Mouse (Mus musculus): ENCODE data around the gene Csgalnact2.

Csgalnact2 gene

DNA sequence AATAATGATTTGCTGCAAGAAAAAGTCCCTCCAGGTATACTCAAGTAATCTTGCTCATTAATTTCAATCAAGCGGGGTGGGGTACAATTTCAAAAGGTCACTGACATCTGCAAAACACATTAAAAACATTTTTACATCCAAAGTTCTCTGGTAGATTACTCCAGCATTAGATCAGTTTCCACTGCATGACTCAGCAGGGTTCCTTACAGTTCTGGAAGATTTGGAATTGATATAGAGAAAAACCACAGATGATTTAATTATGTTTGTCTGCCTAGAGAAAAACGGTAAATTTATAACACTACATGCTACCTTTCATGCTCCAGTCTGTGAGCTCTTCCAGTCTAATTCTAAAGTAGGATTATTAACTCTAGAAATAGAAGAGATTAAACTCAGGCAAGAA, 8.9 kb downstream of the Csgalnact2 start:
- no peak for DNase-seq

DNA sequence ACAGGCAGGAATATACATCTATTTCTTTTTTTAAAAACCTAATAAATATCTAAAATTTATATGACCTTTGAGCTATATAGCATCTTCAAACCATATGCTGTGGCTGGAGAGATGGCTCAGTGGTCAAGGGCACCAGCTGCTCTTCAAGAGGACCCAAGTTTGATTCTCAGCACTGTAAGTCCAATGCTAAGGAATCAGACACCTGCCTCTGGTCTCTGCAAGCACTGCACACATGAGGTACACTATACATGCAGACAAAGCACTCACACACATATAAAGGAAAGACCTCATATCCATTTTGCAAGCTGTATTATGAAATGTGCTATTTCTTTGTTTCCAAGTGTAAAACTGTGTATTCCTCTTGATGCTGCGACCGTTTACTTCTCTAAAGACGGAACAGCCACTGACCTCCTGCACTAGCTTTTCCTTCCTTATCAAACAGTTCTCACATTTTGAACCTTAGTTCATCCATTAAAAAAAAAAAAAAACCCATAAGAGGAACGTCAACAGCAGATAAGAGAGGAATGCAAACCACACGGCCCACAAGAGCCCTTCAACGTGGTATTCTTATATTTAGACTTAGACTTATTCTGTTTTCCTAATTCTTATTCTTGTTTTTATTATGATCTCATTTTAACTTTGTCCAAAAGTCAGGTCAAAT, 11.0 kb downstream of the Csgalnact2 start:
- DNase-seq: no peak

DNA sequence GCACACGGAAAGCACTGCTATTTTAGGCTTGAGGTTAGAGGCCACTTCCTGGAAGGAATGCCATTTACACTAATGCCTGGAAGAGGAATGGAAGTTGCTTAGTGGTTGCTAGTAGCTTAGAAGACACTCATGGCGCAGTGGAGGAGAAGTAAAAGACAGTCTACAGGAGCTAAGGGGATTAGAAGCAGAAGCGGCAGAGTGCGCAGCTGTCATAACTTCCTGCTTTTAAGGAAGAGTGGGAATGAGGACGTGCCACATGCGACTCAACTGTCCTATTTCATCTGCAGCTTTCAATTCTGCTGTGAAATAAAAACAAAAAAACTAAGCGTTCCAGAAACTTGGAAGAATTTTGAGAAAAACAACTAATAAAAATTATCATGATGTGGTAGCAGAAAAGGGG, 11.7 kb downstream of the Csgalnact2 start:
- DNase-seq: no peak

GRCm38 (mm10) chr6:118126577-118126976, 12.4 kb downstream of the Csgalnact2 start:
- no peak for DNase-seq

DNA sequence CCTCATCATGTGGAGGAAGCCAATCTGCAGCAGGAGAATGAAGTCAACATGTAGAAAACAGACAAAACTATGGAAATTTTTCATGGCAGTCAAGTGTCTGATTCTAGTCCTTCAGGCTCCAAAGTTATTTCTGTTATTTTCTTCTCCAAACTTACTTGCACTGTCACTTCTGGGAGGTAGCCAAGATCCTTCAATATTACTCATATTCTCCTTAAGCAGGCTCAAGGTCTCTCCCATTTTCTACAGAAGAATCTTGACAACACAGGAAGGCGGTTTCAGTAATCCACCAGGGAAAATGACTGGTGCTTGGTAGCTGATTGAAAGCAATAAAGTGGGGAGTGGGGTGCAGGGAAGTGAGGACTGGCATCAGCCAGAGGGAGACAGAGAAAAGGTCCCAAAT, 16.2 kb downstream of the Csgalnact2 start:
- no peak for DNase-seq

DNA sequence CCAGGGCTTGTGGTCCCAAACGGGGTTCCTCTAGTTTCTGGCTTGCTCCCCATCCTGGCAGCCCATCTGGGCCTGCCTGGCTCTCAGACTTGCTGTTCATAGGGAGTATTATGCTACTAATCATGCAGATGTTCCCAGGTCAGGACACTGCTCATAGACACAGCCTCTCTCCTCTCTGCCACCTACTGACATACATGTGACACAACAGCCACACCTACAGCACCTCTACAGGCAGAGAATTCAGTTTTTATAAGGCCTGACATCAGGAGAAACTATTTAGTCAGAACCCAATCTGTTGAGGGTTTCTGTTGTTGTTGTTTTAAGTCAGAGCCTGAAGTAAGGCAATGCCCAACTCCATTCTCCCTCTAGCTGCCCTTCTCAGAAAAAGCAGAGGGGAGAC, 27.1 kb downstream of the Csgalnact2 start:
- DNase-seq: no peak

DNA sequence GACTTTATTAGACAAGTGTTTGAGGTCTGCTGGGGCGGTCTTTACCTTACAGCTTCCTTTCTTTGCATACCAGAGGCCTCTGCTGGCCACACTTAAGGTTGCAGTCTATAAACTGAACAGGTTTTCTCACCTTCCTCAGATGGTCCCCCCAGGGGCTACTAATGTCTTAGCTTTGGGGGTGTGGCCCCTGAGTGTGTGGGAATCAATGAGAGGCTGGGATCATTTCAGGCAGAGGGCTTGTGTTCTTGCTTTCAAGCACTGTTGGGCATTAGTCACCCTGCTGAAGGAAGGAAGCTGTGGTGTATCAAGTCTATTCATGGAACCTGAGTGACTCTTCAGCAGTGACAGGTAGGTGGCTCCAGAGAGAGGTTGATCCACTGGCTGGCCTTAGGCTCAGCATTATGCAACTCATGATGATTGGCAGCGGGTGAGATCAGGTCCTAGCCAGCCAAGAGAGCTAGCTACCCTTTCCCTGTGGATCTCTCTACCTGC, 39.6 kb downstream of the Csgalnact2 start:
- no peak for DNase-seq

DNA sequence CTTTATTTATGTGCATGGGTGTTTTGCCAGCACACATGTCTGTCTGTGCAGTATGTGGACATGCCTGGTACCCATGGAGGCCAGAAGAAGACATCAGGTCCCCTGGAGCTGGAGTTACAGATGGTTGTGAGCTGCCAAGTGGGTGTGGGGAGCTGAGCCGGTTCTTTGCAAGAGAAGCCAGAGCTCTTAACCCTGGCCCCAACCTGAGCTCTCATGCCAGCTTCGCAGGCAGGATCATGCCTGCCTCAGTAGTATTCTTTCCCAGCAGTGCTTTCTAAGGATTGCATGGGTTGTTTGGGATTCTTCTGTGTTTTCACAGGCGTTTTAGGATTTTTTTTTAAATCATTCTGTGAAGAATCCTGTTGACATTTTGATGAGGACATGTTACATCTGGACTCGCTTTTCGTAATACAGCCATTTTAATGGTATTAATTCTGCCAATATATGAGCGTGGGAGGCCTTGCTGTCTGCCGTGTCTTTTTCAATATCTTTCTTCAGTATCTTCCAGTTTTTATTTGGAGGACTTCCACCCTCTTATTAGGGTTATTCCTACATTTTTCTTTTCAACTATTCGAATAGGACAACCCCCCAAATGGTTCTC, 41.1 kb downstream of the Csgalnact2 start:
- DNase-seq: no peak

DNA sequence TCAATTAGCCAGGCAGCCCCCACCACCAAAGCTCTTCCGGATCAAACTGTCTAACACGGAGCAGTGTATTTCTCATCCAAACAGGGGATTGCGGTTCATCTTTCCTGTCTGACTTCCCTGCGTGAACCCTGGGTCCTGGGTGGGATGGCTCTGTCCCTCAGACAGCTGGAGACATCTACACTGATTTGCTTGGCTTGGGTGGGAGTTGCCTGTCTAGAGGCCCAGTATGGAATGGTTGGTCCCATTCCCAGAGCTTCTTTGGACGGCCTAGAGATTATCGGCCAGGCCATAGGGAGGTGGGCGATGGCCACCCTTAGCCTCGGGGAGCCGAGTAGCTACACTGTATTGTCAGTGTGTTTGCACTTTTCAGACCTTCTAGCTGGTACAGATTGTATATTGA, 48.1 kb downstream of the Csgalnact2 start:
- no peak for DNase-seq

DNA sequence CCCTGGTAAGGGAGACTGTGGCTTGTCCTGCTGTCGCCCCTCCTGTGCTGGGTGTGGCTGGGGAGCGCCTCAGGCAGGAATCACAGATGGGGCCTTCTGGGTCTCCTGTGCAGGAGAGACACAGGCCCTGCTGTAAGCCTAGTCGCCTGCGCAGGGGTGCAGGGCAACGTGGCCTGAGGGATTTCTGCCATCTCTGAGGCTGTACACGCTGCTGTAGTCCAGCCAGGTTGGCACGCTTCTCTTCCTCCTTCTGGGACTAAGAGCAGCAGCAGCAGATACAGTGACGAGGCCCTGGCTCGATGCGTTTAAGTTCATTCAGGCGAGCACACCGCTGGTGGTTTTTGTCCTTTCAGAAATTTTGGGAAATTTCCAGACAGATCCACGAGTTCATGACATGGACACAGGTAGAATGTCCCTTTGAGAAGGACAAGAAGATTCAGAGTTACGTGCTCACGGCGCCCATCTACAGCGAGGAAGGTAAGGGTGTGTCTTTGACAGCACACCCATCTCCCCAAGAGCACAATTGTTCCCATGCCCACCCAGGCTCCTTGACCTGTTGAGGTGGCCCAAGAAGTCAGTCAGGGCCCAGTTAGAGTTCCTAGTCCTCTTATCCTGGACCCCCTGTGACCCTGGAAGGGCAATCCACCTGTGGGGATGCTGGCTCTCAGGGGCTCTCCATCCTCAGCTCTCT, 50.0 kb downstream of the Csgalnact2 start:
- no peak for DNase-seq

- DNase-seq: peak; percentile 20 to 23
These were observed 51.0 kb downstream of the Csgalnact2 start for GRCm38 (mm10) chr6:118087955-118088354.

DNA sequence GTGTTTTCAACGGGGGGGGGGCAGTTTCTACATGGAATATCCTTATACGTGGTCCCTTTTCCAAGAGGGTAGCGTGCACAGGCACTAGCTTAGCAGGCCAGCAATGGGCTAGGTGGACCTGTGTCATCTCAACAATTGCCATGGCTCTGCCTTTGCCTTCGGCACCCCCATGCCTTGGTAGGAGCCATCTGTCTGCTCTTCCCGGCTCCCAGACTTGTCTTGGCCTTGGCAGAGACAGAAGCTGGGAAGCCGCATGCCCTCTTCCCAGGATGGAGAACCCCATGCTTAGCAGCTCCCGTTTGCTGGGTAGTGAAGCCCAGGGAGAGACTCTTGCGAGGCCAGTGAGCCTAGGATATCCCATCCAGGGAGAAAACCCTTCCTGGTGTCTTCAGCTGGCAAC, 54.3 kb downstream of the Csgalnact2 start:
- DNase-seq: no peak

- no peak for DNase-seq
These were observed 55.3 kb downstream of the Csgalnact2 start for GRCm38 (mm10) chr6:118083608-118084007.

DNA sequence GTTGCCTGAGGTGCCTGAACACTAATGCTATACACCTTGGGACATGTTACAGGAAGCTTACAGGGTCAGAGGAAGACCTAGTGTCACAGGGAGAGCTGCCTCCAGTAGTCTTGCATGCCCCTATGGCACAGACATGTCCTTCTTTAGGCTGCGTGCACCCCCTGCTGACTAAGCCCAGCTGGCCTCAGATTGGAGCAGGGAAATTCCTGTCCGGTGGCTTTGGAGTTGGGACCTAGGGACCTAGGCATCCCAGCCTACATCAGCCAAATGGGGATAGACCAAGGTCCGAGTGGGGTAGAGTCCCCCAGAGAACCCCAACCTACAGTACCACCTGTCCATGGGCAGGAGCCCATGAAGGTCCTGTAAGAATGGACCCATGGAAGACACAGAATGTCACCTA, 56.6 kb downstream of the Csgalnact2 start:
- no peak for DNase-seq

GRCm38 (mm10) chr6:118080711-118081110, 58.2 kb downstream of the Csgalnact2 start:
- DNase-seq: no peak

GRCm38 (mm10) chr6:118079762-118080465, 59.0 kb downstream of the Csgalnact2 start:
- no peak for DNase-seq

- DNase-seq: no peak
These were observed 59.6 kb downstream of the Csgalnact2 start for GRCm38 (mm10) chr6:118079292-118079691.

DNA sequence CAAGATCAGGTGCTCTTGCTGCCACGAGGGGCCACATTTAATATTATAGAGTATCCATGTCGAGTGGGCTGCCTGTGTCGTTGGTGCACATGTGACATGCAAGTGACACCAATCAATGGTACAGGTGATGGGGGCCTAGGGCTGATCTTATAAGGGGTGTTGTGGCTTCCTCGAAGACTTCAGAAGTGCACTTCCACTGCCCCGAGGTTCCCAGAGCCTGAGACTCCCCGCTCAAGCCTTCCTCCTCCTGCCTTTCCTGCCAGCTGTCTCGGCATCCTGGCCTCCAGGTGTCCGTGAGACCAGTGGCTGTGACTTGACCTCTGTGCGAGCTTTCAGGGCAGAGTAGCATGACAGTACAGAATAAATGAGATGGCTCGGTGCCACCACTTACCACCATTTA, 60.2 kb downstream of the Csgalnact2 start:
- no peak for DNase-seq

- DNase-seq: no peak
These were observed 61.5 kb downstream of the Csgalnact2 start for GRCm38 (mm10) chr6:118077421-118077820.

DNA sequence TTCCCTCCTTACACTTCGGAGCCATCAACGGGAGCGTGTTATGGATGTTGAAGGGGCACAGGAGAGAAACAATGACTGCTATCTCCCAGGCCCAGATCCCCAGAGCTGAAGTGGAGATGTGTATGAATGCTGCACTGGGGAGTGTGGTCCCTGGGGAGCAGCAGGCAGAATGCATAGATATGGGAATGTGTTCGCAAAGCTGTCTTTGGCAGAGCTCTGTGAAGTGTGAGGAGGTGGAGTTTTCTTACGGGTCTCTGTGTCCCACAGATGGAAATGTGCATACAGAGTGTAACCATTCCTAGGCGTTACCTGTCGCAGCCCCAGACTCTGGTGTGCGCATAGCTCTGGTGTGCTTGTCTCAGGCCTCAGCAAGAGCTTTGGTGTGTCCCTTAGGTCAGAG, 62.2 kb downstream of the Csgalnact2 start:
- no peak for DNase-seq

DNA sequence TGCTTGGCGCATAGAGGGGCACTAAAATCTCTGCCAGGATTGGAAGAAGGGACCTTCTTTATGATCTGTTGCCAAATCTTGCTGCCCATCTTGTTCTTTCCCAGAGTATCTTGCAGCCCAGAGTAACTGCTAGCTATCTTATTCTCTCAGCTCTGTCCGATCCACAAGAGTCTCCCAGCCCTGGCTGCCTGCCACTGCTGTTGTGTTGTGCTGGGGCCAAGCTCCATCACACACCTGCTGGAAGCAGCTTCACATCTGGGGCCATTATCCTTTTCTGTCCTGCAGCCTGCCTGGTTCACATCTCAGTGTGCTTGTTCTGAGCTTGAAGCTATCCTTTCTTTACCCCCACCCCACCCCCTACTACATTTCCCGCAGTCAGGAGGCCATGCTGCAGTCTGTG, 62.7 kb downstream of the Csgalnact2 start:
- no peak for DNase-seq

DNA sequence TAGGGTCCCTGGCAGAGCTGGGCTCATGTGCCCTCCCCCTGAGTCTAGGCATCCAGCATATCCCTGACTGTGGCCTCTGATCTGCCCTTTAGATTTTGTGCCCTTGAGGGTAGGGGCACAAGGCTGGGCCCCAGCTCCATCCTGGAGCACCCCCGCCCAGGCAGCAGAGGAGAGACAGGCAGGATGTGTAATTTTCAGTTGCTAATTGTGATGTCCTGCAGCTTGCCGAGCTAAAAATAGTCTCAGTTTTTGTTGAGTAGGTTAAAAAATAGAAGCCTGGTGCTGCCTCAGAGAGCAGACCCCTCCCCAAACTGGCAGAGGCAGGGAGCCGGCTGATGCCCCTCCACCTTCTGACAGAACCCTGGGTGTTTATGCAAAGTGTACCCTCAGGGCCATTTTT, 64.8 kb downstream of the Csgalnact2 start:
- no peak for DNase-seq

- no peak for DNase-seq
These were observed 66.8 kb downstream of the Csgalnact2 start for GRCm38 (mm10) chr6:118072176-118072575.

GRCm38 (mm10) chr6:118071416-118071815, 67.5 kb downstream of the Csgalnact2 start:
- DNase-seq: no peak
